Mouse (Mus musculus) forebrain, embryonic 11.5 days (tissue): ENCODE data around the gene Tbcd. TPM values are rescaled to one million over a fixed set of nuclear protein-coding genes. Genes with fewer than 3 reads are reported as not detected.

Experiments used
- ATAC-seq: fragments of 200-750 bp; cut with Nextera tagmentation; replicated peaks from 2 replicates; pipeline ENCODE4 v1.8.0; 2017; ENCODE audit warnings: moderate TSS enrichment; ENCODE audit not compliant: low FRiP score
- DNase-seq: peaks from one replicate; pipeline ENCODE4 v3.0.0-alpha.2; 2017; ENCODE audit warnings: low spot score
- H3K27ac ChIP-seq: fragments of 300-500 bp; sonication (generic); 2 replicates; pipeline ENCODE4 v1.5.1; 2014; ENCODE audit warnings: low read depth, low read length
- H3K27me3 ChIP-seq: fragments of 300-500 bp; sonication (generic); 2 replicates; pipeline ENCODE4 v1.6.1; 2014; ENCODE audit warnings: mild to moderate bottlenecking, low read length, mixed read lengths; ENCODE audit not compliant: control insufficient read depth, insufficient read depth
- H3K36me3 ChIP-seq: fragments of 300-500 bp; sonication (generic); 2 replicates; pipeline ENCODE4 v1.6.1; 2014; ENCODE audit warnings: mild to moderate bottlenecking, low read length, moderate library complexity, mixed read lengths; ENCODE audit not compliant: control insufficient read depth, insufficient read depth
- H3K4me1 ChIP-seq: fragments of 300-500 bp; sonication (generic); replicated peaks from 2 replicates; pipeline ENCODE4 v1.6.1; 2014; ENCODE audit warnings: low read length, mixed read lengths; ENCODE audit not compliant: control insufficient read depth, insufficient read depth
- H3K4me2 ChIP-seq: fragments of 300-500 bp; sonication (generic); 2 replicates; pipeline ENCODE4 v1.6.1; 2014; ENCODE audit warnings: low read depth, mild to moderate bottlenecking, low read length, moderate library complexity, mixed read lengths; ENCODE audit not compliant: severe bottlenecking
- H3K4me3 ChIP-seq: fragments of 300-500 bp; sonication (generic); 2 replicates; pipeline ENCODE4 v1.5.1; 2014; ENCODE audit warnings: low read depth, low read length
- H3K9ac ChIP-seq: fragments of 300-500 bp; sonication (generic); 2 replicates; pipeline ENCODE4 v1.6.1; 2014; ENCODE audit warnings: low read length
- H3K9me3 ChIP-seq: fragments of 300-500 bp; sonication (generic); 2 replicates; pipeline ENCODE4 v1.6.1; 2016; ENCODE audit warnings: low read length, mixed read lengths; ENCODE audit not compliant: control insufficient read depth
- WGBS: fragments of 180-500 bp; shearing (Covaris S2); extraction: QIAGEN DNeasy Blood & Tissue Kit; methylation state at CpG from one replicate; pipeline ENCODE4 v1.1.7; 2014; 5-methylcytosine and 5-hydroxymethylcytosine counted together
- polyA plus RNA-seq: library from polyadenylated mRNA; unstranded; fragments of >200 nt; fragmentation: Nextera tagmentation; extraction: Ambion mirVana; gene quantifications from 2 replicates; pipeline ENCODE4 v1.2.1, GENCODE M21; 2014

The Tbcd gene
- polyA plus RNA-seq, 1 experiment from 2014 or later, result 54.9 TPM

- no peak overlapping the region for H3K9ac ChIP-seq
- no peaks in the 10 kb centered on the region for H3K36me3 ChIP-seq
- whole genome bisulfite sequencing, result 92% methylated on average over 4 of the region's 4 CpGs
- H3K4me2 ChIP-seq, result no peak overlapping the region
- no peaks in the 10 kb centered on the region for H3K4me1 ChIP-seq
- H3K27me3 ChIP-seq, result no peaks in the 10 kb centered on the region
- H3K9me3 ChIP-seq, result no peaks in the 10 kb centered on the region
- ATAC-seq (no peak), DNase-seq (no peak)
- no peak overlapping the region for H3K4me3 ChIP-seq
- no peak overlapping the region for H3K27ac ChIP-seq
These were observed 108.0 kb downstream of the Tbcd start for GRCm38 (mm10) chr11:121559527-121560293.

DNA sequence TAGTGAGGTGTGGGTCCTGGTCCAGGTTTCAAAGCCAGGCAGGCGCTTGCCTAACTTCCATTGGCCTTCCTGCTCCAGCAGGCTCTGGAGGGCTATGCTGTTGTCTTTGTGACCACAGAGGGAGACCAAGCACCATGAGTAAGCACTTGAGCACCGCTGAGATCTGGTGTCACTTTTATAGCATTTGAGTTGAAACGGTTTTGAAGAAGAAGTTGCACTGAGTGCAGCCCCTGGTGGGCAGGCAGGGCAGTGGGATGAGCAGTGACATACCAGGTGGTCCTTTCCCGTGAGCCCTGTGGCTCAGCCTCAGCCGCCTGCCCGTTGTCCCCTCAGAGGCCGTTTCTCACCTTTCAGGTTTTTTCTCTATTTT, 108.5 kb downstream of the Tbcd start:
- Histone ChIP-seq H3K4me3 (no peak overlapping the region), H3K9me3 (no peaks in the 10 kb centered on the region), H3K9ac (no peak overlapping the region), H3K36me3 (no peaks in the 10 kb centered on the region), H3K4me2 (no peak overlapping the region), H3K27ac (no peak overlapping the region), H3K4me1 (no peaks in the 10 kb centered on the region), H3K27me3 (no peaks in the 10 kb centered on the region)
- ATAC-seq, result no peak
- DNase-seq, result no peak
- WGBS, result 85% methylated on average over 7 of the region's 7 CpGs

- no peaks in the 10 kb centered on the region for H3K4me1 ChIP-seq
- no peak overlapping the region for H3K4me2 ChIP-seq
- H3K9ac ChIP-seq, result no peak overlapping the region
- WGBS, result 97% methylated on average over 5 of the region's 5 CpGs
- H3K27ac ChIP-seq, result no peak overlapping the region
- H3K4me3 ChIP-seq, result no peak overlapping the region
- no peaks in the 10 kb centered on the region for H3K27me3 ChIP-seq
- ATAC-seq (no peak), DNase-seq (no peak)
- H3K36me3 ChIP-seq, result no peaks in the 10 kb centered on the region
- no peaks in the 10 kb centered on the region for H3K9me3 ChIP-seq
These were observed 111.6 kb downstream of the Tbcd start for GRCm38 (mm10) chr11:121563312-121563711.

GRCm38 (mm10) chr11:121564265-121564664, 112.5 kb downstream of the Tbcd start:
- DNase-seq (no peak), ATAC-seq (no peak)
- Histone ChIP-seq H3K9me3 (no peaks in the 10 kb centered on the region), H3K4me1 (no peaks in the 10 kb centered on the region), H3K27ac (no peak overlapping the region), H3K9ac (no peak overlapping the region), H3K4me2 (no peak overlapping the region), H3K27me3 (no peaks in the 10 kb centered on the region), H3K36me3 (no peaks in the 10 kb centered on the region), H3K4me3 (no peak overlapping the region)
- 93% methylated on average over 4 of the region's 4 CpGs for WGBS

GRCm38 (mm10) chr11:121581856-121582255, 130.1 kb downstream of the Tbcd start:
- no peak overlapping the region for H3K9ac ChIP-seq
- no peaks in the 10 kb centered on the region for H3K36me3 ChIP-seq
- H3K4me1 ChIP-seq, result no peaks in the 10 kb centered on the region
- H3K4me2 ChIP-seq, result no peak overlapping the region
- ATAC-seq (no peak), DNase-seq (no peak)
- no peak overlapping the region for H3K4me3 ChIP-seq
- no peaks in the 10 kb centered on the region for H3K9me3 ChIP-seq
- H3K27me3 ChIP-seq, result no peaks in the 10 kb centered on the region
- H3K27ac ChIP-seq, result no peak overlapping the region

GRCm38 (mm10) chr11:121597254-121597653, 145.5 kb downstream of the Tbcd start:
- Histone ChIP-seq H3K4me1 (no peaks in the 10 kb centered on the region), H3K4me3 (no peak overlapping the region), H3K9ac (no peak overlapping the region), H3K9me3 (no peaks in the 10 kb centered on the region), H3K4me2 (no peak overlapping the region), H3K27ac (no peak overlapping the region), H3K27me3 (no peaks in the 10 kb centered on the region), H3K36me3 (no peaks in the 10 kb centered on the region; the same call in 1 of the 2 replicates)
- ATAC-seq, result no peak
- DNase-seq, result peak; percentile 30
- 87% methylated on average over 6 of the region's 6 CpGs for WGBS

GRCm38 (mm10) chr11:121601422-121601821, 149.7 kb downstream of the Tbcd start:
- no peak overlapping the region for H3K9ac ChIP-seq
- no peak overlapping the region for H3K4me2 ChIP-seq
- no peaks in the 10 kb centered on the region for H3K9me3 ChIP-seq
- ATAC-seq (no peak), DNase-seq (no peak)
- peaks cover 4% of the 10 kb centered on the region; the same call in 1 of the 2 replicates for H3K36me3 ChIP-seq
- H3K4me1 ChIP-seq, result no peaks in the 10 kb centered on the region
- no peaks in the 10 kb centered on the region for H3K27me3 ChIP-seq
- no peak overlapping the region for H3K4me3 ChIP-seq
- WGBS, result 78% methylated on average over 3 of the region's 3 CpGs
- H3K27ac ChIP-seq, result no peak overlapping the region

- ATAC-seq (no peak), DNase-seq (peak; percentile 32)
- H3K36me3 ChIP-seq, result peaks cover 4% of the 10 kb centered on the region; the same call in 1 of the 2 replicates
- H3K27me3 ChIP-seq, result no peaks in the 10 kb centered on the region
- no peak overlapping the region for H3K4me2 ChIP-seq
- H3K27ac ChIP-seq, result no peak overlapping the region
- no peaks in the 10 kb centered on the region for H3K9me3 ChIP-seq
- no peak overlapping the region for H3K4me3 ChIP-seq
- H3K9ac ChIP-seq, result no peak overlapping the region
- 95% methylated on average over 6 of the region's 6 CpGs for WGBS
- no peaks in the 10 kb centered on the region for H3K4me1 ChIP-seq
These were observed 153.9 kb downstream of the Tbcd start for GRCm38 (mm10) chr11:121605604-121606003.

GRCm38 (mm10) chr11:121610976-121611375, 159.2 kb downstream of the Tbcd start:
- Histone ChIP-seq H3K36me3 (peaks cover 4% of the 10 kb centered on the region; the same call in 1 of the 2 replicates), H3K4me3 (no peak overlapping the region), H3K27ac (no peak overlapping the region), H3K4me1 (no peaks in the 10 kb centered on the region), H3K9ac (no peak overlapping the region), H3K4me2 (no peak overlapping the region), H3K9me3 (no peaks in the 10 kb centered on the region), H3K27me3 (no peaks in the 10 kb centered on the region)
- ATAC-seq (no peak), DNase-seq (no peak)
